Mouse (Mus musculus) CD4-positive, CD25-positive, alpha-beta regulatory T cell, adult 4 months (primary cell): ENCODE measurements around the gene Sidt2. TPM values are rescaled to one million over a fixed set of nuclear protein-coding genes. Genes with fewer than 3 reads are reported as not detected.

ENCODE experiments used
- ATAC-seq: one replicate; pipeline ENCODE4 v1.8.0; 2017
- polyA plus RNA-seq, 2 experiments: library from polyadenylated mRNA; unstranded; fragments of 100-300 nt; shearing (Covaris generic); gene quantifications; one replicate each; pipeline ENCODE4 v1.2.1; 2017

Gene Sidt2
- polyA plus RNA-seq, 2 experiments from 2014 or later = 40.5 to 47.2 TPM

DNA sequence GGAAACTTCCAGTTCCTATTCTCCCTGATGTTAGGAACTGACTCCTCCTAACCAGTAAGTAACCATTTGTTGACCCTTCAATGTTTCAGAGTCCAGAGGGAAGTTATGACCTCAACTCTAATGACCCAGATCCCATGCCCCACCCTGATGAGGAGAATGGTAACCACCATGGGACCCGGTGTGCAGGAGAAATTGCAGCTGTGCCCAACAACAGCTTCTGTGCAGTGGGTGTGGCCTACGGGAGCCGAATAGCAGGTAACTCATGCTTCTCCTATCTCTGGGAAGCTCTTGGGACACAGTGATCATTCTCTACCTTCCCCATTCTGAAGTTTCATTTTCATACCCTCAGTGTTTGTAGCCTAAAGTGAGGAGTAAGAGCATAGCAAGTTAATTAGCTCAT, 44.1 kb downstream of the Sidt2 start:
- ATAC-seq = no peak

DNA sequence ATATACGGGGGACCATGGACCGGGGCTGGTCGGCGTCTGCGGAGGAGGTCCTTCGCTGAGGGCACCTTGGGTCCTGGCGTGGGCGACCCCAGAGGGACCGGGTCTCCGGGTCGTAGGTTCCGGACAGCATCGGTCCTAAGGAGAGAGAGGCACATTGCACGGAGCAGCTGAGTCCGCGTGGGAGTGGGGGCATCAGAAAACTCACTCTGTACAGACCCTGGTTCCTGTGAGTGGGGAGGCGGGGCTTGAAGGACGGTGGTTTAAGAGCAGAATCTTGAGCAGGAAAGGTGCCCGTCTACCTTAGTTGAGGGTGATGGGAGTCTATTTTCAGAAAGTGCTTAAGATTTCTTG, 48.0 kb downstream of the Sidt2 start:
- ATAC-seq = peak; percentile 29

DNA sequence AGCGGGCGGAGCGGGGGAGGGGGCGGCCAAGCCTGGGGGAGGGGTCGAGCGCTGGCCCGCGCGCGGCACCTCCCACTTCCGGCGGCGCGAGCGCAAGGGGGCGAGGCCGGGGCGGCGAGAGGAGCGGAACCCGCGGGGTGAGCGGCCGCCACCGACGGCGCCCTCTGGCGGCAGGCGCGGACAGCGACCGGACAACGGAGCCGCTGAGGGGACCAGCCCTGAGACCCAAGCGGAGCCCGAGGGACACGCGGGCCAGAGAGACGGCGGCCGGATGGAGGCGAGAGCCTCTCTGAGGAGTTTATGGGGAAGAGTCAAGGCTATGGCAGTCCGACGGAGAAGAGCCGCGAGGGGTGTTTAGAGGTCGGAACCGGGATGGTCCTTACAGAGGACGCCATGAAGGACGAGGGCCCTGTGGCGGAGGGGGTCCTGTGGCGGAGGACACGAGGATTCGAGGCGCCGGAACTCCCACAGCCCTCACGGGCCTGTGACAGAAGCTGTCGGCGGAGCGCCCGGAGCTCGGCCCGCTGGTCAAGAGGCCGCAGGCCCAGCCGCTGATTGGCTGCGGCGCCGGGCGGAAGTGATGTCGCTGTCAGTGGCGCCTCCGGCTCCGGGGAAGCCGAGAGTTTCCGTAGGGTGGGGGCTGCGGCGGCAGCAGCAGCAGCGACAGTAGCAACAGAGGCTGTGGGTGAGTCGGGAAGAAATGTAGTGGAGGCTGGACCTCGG, 48.5 kb downstream of the Sidt2 start, which contains the start of the genes Pcsk7 and Rnf214:
Gene Pcsk7, plus strand, starts transcription at position 143 of the 723 bp plus-strand sequence.
Gene Rnf214, minus strand, starts transcription at position 557 of the 723 bp plus-strand sequence.
- ATAC-seq = peak; percentile 87

DNA sequence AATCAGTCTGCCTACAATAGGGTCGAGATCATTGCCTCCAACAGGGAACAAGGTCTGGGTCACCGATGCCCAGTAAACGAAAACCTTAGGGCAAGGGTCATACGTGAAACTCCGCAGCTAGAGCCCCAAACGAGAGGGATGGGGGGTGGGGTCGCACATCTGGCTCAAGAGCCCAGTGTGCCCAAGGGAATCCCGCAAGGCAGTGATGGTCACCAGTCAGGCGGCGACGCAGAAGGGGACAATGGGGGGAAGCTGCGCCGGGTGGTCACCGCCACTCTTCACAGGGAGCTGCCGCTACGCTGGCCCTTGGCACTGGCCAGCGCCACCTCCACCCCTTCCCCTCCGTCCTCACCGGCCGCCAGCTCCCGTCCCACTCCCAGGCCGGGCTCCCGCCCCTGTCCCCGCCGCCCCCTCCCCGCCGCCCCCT, 49.2 kb downstream of the Sidt2 start:
- ATAC-seq = no peak

DNA sequence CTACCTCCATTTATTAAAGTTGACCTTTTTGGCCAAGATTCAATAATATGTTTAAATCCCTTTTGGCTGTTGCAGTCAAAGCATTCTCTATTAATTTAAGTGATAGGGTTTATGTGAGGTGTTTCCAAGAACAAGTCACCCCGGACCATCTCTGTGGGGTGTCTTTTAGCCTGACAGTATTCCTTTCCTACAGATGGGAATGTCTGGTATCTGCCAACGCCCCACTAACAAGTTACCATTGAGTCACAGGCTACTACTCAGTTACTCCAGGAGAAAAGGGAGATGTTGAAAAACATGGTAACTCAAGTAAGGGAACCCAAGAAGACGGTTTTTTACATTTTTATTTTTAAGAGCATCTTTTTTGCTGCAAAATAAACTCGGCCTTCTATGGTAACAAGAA, 49.9 kb downstream of the Sidt2 start:
- ATAC-seq = no peak

DNA sequence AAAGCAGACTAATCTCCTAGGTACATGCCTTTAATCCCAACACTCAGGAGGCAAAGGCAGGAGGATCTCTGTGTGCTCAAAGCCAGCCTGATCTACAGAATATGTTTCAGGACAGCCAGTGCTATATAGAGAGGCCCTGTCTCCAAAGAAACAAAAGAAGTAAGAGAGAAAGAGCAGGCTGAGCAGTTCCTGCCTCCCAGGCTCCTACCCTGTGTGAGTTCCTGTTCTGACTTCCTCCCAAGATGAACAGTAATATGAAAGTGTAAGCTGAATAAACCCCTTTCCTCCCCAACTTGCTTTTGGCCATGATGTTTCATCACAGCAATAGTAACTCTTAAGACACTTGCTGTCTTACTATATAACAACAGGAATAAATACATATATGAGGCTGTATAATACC, 61.4 kb downstream of the Sidt2 start:
- ATAC-seq = no peak

Other genes with a start within 250 kb of the Sidt2 start
- gene Cep164, start 126.6 kb downstream of the Sidt2 start, polyA plus RNA-seq = 10 to 100 TPM in 1 of 2 experiments, 1 to 10 TPM in 1; 5.0 to 14.4 TPM
- gene Bace1, start 116.7 kb downstream of the Sidt2 start, polyA plus RNA-seq = 10 to 100 TPM; 11.3 to 15.6 TPM
- gene Pcsk7, start 48.8 kb downstream of the Sidt2 start, polyA plus RNA-seq = 10 to 100 TPM; 18.3 to 38.1 TPM
- 10 to 100 TPM; 32.7 to 34.0 TPM for gene Rnf214, start 48.3 kb downstream of the Sidt2 start, polyA plus RNA-seq
- gene Tagln, start 19.2 kb downstream of the Sidt2 start, polyA plus RNA-seq = 1 to 10 TPM; 1.1 to 1.6 TPM
- gene Pafah1b2, start 57.4 kb upstream of the Sidt2 start, polyA plus RNA-seq = 10 to 100 TPM; 64.2 to 72.1 TPM
- 10 to 100 TPM; 12.8 to 16.0 TPM for gene Sik3, start 57.6 kb upstream of the Sidt2 start, polyA plus RNA-seq